14 mouse cellular contexts compared by ENCODE assay signal in genomic region chr1:81850462-81851144, GRCm38 (mm10).
DNase-seq lines count a peak whose midpoint lies in the region; ATAC-seq and TF ChIP-seq lines count a peak whose summit lies in the region.
"Had no signal": no experiment of that assay in that cellular context is flagged by ENCODE, and none has a peak within 500 bp of the region (broad histone marks: within the 10 kb centered on the region; RNA-seq: fewer than 3 reads in every experiment).

No protein-coding gene starts in this region.

- H3K36me3 ChIP-seq in forebrain, embryonic 15.5 days: no peaks in the 10 kb centered on the region
- H3K36me3 ChIP-seq in forebrain, embryonic 10.5 days (replicated peaks): no peaks in the 10 kb centered on the region
- H3K36me3 ChIP-seq in lung, postnatal 0 days (ENCODE audit: insufficient read depth, low read length): no peaks in the 10 kb centered on the region
- H3K36me3 ChIP-seq in forebrain, embryonic 16.5 days (ENCODE audit: control insufficient read depth, insufficient read depth): no peaks in the 10 kb centered on the region

- 67% methylated on average over 6 of the region's 6 CpGs for WGBS in forebrain, embryonic 15.5 days
- WGBS in forebrain, embryonic 10.5 days: 90% methylated on average over 6 of the region's 6 CpGs
- WGBS in lung, postnatal 0 days: 80% methylated on average over 6 of the region's 6 CpGs
- WGBS in forebrain, embryonic 16.5 days: 70% methylated on average over 6 of the region's 6 CpGs

- DNase-seq in forebrain, embryonic 10.5 days (ENCODE audit: extremely low spot score, low spot score): no peak
- peak; percentile 10 for DNase-seq in lung, postnatal 10 days
- DNase-seq in lung, postnatal 0 days (ENCODE audit: low spot score): no peak
- peak; percentile 7 for DNase-seq in MN1 (ENCODE audit: low spot score)
- no peak for DNase-seq in left cerebral cortex, adult 8-10 months (ENCODE audit: low spot score in 2 of 2)
- DNase-seq: cerebellum, adult 9-10 months; gastrocnemius, postnatal 14 days; kidney, adult 2 months; kidney, postnatal 36 days; layer of hippocampus, postnatal 36 days; liver; liver, postnatal 0 days had no signal

- no peak overlapping the region for H3K4me3 ChIP-seq in forebrain, embryonic 15.5 days
- no peak overlapping the region for H3K4me3 ChIP-seq in forebrain, embryonic 10.5 days
- no peak overlapping the region for H3K4me3 ChIP-seq in lung, postnatal 0 days (ENCODE audit: low read depth, low read length)
- no peak overlapping the region for H3K4me3 ChIP-seq in forebrain, embryonic 16.5 days (replicated peaks; ENCODE audit: low read length)

- no peak for TF ChIP-seq EP300 in lung, postnatal 0 days (IDR thresholded peaks at IDR 0.05)

- 0 out of 2 replicates have a peak overlapping the region, but pooled peaks have one; percentile 16 for H3K27ac ChIP-seq in forebrain, embryonic 15.5 days (replicated peaks)
- H3K27ac ChIP-seq in forebrain, embryonic 10.5 days: no peak overlapping the region
- no peak overlapping the region for H3K27ac ChIP-seq in lung, postnatal 0 days (ENCODE audit: low read length)
- H3K27ac ChIP-seq in forebrain, embryonic 16.5 days (ENCODE audit: low read length): no peak overlapping the region

- H3K27me3 ChIP-seq in forebrain, embryonic 15.5 days: no peaks in the 10 kb centered on the region
- no peaks in the 10 kb centered on the region for H3K27me3 ChIP-seq in forebrain, embryonic 10.5 days (ENCODE audit: poor library complexity, severe bottlenecking)
- no peaks in the 10 kb centered on the region for H3K27me3 ChIP-seq in lung, postnatal 0 days (replicated peaks; ENCODE audit: insufficient read depth, low read length)
- H3K27me3 ChIP-seq in forebrain, embryonic 16.5 days (replicated peaks; ENCODE audit: control insufficient read depth, insufficient read depth, low read length): no peaks in the 10 kb centered on the region

- H3K4me2 ChIP-seq in forebrain, embryonic 15.5 days (replicated peaks): no peak overlapping the region
- H3K4me2 ChIP-seq in lung, postnatal 0 days (replicated peaks; ENCODE audit: low read depth, low read length): no peak overlapping the region
- H3K4me2 ChIP-seq in forebrain, embryonic 16.5 days (ENCODE audit: low read length): no peak overlapping the region

- no peaks in the 10 kb centered on the region for H3K4me1 ChIP-seq in forebrain, embryonic 15.5 days
- H3K4me1 ChIP-seq in forebrain, embryonic 10.5 days: no peaks in the 10 kb centered on the region
- no peaks in the 10 kb centered on the region for H3K4me1 ChIP-seq in lung, postnatal 0 days (ENCODE audit: insufficient read depth, low read depth, low read length)
- H3K4me1 ChIP-seq in forebrain, embryonic 16.5 days (replicated peaks; ENCODE audit: control insufficient read depth, insufficient read depth, low read length): peaks cover 4% of the 10 kb centered on the region; the same call in 1 of the 2 replicates

- peak; percentile 41; the same call in 1 of the 2 replicates for ATAC-seq in forebrain, embryonic 15.5 days (replicated peaks)
- no peak for ATAC-seq in lung, postnatal 0 days
- peak; percentile 23; the same call in 1 of the 2 replicates for ATAC-seq in forebrain, embryonic 16.5 days
- ATAC-seq: liver, postnatal 0 days had no signal

- no peak overlapping the region for H3K9ac ChIP-seq in forebrain, embryonic 15.5 days (replicated peaks)
- H3K9ac ChIP-seq in lung, postnatal 0 days (replicated peaks; ENCODE audit: low read depth): no peak overlapping the region
- H3K9ac ChIP-seq in forebrain, embryonic 16.5 days (replicated peaks; ENCODE audit: low read depth, low read length): no peak overlapping the region
- H3K9ac ChIP-seq: liver, postnatal 0 days had no signal

- no peaks in the 10 kb centered on the region for H3K9me3 ChIP-seq in forebrain, embryonic 15.5 days
- no peaks in the 10 kb centered on the region for H3K9me3 ChIP-seq in forebrain, embryonic 10.5 days
- no peaks in the 10 kb centered on the region for H3K9me3 ChIP-seq in lung, postnatal 0 days (ENCODE audit: low read length)
- H3K9me3 ChIP-seq in forebrain, embryonic 16.5 days (ENCODE audit: control insufficient read depth, low read length): no peaks in the 10 kb centered on the region

- no peak for TF ChIP-seq CTCF in lung, postnatal 0 days (IDR thresholded peaks at IDR 0.05)

Comparison
In these comparisons a context has a peak if more than half of its experiments do, and no peak if none do; other contexts are left out.
1. DNase-seq: peak in lung, postnatal 10 days (single experiment) and MN1 (single experiment); none in forebrain, embryonic 10.5 days (single experiment), lung, postnatal 0 days (single experiment) and left cerebral cortex, adult 8-10 months (0 of 2).